Mouse (Mus musculus) stomach, postnatal 0 days (tissue): ENCODE measurements around the gene Mcl1.
A peak's percentile ranks its signal among the peaks of the same experiment; 100 is the strongest.

Experiments
- CTCF ChIP-seq: IDR thresholded peaks from 2 replicates; pipeline ENCODE4 v1.5.1; 2016; ENCODE audit warnings: antibody characterized with exemption, low read depth, mild to moderate bottlenecking, moderate library complexity
- EP300 ChIP-seq: optimal IDR thresholded peaks from 2 replicates; pipeline ENCODE3; 2016; ENCODE audit warnings: antibody characterized with exemption

DNA sequence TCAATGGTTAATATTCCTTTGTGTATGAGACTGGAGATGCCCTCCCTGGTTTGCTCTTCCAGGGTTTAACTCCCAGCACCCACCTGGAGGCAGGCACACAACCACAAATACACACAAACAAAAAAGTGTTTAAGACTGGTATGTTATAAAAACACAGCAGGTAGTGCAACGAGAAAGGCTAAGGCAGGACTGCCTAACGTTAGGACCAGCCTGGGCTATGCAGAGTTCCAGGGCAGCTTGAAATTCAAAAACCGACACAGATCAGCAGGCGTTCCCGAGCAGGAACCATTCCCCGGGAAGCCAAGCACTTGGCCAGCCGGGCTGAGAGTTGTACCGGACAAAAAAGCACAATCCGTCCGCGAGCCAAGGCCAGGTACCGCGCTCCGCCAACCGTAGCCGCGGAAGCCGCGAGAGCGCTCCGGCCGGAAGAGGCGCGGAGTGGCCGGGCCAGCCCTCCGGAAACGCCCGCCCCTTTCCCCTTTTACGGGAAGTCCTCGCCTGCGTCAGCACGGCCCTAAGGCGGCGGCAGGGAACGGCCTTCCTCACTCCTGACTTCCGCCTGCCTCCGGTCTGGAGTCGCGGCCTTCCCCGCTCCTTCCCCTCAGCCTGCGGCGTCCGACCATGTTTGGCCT, at the start of gene Mcl1:
- TF ChIP-seq EP300 (no peak), CTCF (peak; percentile 15; the same call in 1 of the 2 replicates)
